Mouse (Mus musculus) stomach, adult 2 months (tissue): ENCODE data around the gene Psmb9. TPM values are rescaled to one million over a fixed set of nuclear protein-coding genes. Genes with fewer than 3 reads are reported as not detected.

ENCODE experiments used
- polyA plus RNA-seq: library from polyadenylated mRNA; depleted of rRNA; stranded (reverse); fragments of >200 nt; gene quantifications from 2 replicates; pipeline ENCODE4 v1.2.3, GENCODE M21; 2012; rRNA removed

Psmb9 gene
- polyA plus RNA-seq: 13.9 and 19.6 TPM in 2 replicates

GRCm38 (mm10) chr17:34187261-34187916 is at the start of gene Psmb9, which contains the start of gene Tap1:
Gene Psmb9, minus strand, starts transcription at chr17:34187764.
Gene Tap1, plus strand, starts transcription at chr17:34187553.

DNA sequence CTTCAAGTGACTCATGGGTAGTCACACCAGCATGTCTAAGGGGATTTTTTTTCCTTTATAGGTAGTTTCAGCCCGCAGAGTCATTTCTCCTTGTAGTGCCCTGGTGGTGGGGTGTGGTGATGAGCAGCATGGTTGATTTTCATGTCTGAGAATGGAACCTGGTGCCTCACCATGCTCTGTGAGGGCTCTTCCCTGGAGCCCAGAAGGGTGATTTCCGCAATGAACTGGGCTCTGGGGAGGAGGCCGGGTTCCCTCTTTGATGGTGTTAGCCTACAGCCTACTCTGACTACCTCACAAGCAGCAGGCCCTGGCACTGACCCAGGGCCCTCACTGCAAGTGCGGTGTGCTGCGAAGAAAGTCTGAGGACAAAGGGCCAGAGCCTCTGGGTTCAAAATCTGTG is 15.9 kb upstream of the Psmb9 start, which contains the start of gene Tap2:
TSS of gene Tap2 (plus strand) at position 84 of the 400 bp plus-strand sequence.

GRCm38 (mm10) chr17:34196941-34197894 is 9.7 kb upstream of the Psmb9 start, which contains the start of gene Psmb8:
Gene Psmb8, plus strand, starts transcription at chr17:34197721.

DNA sequence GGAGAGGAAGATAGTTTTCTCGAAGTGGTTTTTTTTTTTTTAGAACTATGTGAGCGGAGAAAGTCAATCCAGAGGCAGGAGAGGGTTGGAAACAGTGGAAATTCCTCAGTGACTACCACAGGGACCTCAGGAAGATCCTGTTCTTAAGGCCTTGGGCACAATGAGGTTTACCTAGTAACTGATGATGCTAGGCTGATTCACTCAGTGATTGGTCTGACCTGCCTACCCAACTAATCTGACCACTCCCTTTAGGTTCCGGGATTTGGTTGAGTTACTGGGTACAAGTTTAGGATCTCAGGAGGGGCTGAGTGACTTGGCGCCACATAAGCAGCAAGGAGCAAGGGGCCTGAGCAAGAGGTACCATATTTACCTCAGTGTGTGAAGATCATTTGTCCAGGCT is 34.6 kb downstream of the Psmb9 start, which contains the start of gene H2-DMb1:
TSS of gene H2-DMb1 (plus strand) at position 150 of the 400 bp plus-strand sequence.

GRCm38 (mm10) chr17:34143033-34143432 is 44.5 kb downstream of the Psmb9 start, which contains the start of gene H2-DMb2:
Gene H2-DMb2, plus strand, starts transcription at chr17:34143307.

Other genes starting within 250 kb of the Psmb9 start
- gene Pfdn6, start 247.4 kb downstream of the Psmb9 start, polyA plus RNA-seq: 5.2 and 6.8 TPM in 2 replicates
- 8.8 and 11.1 TPM in 2 replicates for gene Wdr46, start 247.1 kb downstream of the Psmb9 start, polyA plus RNA-seq
- gene B3galt4, start 236.3 kb downstream of the Psmb9 start, polyA plus RNA-seq: 16.9 and 20.2 TPM in 2 replicates
- gene Vps52, start 232.0 kb downstream of the Psmb9 start, polyA plus RNA-seq: 30.6 and 32.9 TPM in 2 replicates
- 111 and 142 TPM in 2 replicates for gene Rps18, start 231.8 kb downstream of the Psmb9 start, polyA plus RNA-seq
- gene H2-K1, start 187.4 kb downstream of the Psmb9 start, polyA plus RNA-seq: 1,329 and 1,533 TPM in 2 replicates
- gene Ring1, start 163.1 kb downstream of the Psmb9 start, polyA plus RNA-seq: 16.2 and 20.2 TPM in 2 replicates
- gene H2-Ke6, start 159.7 kb downstream of the Psmb9 start, polyA plus RNA-seq: 42.2 and 91.2 TPM in 2 replicates
- gene Slc39a7, start 156.1 kb downstream of the Psmb9 start, polyA plus RNA-seq: 101 and 145 TPM in 2 replicates
- gene Rxrb, start 156.0 kb downstream of the Psmb9 start, polyA plus RNA-seq: 41.3 and 55.6 TPM in 2 replicates
- gene Col11a2, start 148.3 kb downstream of the Psmb9 start, polyA plus RNA-seq: 1.1 and 2.3 TPM in 2 replicates
- 0.70 and 4.2 TPM in 2 replicates for gene H2-Oa, start 95.4 kb downstream of the Psmb9 start, polyA plus RNA-seq
- 11.1 and 18.4 TPM in 2 replicates for gene H2-DMa, start 68.2 kb downstream of the Psmb9 start, polyA plus RNA-seq
- gene Brd2, start 65.1 kb downstream of the Psmb9 start, polyA plus RNA-seq: 49.0 and 51.3 TPM in 2 replicates
- gene H2-DMb2, start 44.5 kb downstream of the Psmb9 start, polyA plus RNA-seq: 1.7 and 3.5 TPM in 2 replicates
- 15.8 and 34.6 TPM in 2 replicates for gene H2-DMb1, start 34.7 kb downstream of the Psmb9 start, polyA plus RNA-seq
- gene Tap1, start 211 bp downstream of the Psmb9 start, polyA plus RNA-seq: 9.8 and 12.1 TPM in 2 replicates
- 12.2 and 14.1 TPM in 2 replicates for gene Psmb8, start 10.0 kb upstream of the Psmb9 start, polyA plus RNA-seq
- 13.4 and 13.7 TPM in 2 replicates for gene Tap2, start 15.8 kb upstream of the Psmb9 start, polyA plus RNA-seq
- 0.40 and 0.88 TPM in 2 replicates for gene H2-Ob, start 51.1 kb upstream of the Psmb9 start, polyA plus RNA-seq
- gene H2-Ab1, start 69.9 kb upstream of the Psmb9 start, polyA plus RNA-seq: 153 and 391 TPM in 2 replicates
- 56.6 and 93.6 TPM in 2 replicates for gene H2-Aa, start 100.1 kb upstream of the Psmb9 start, polyA plus RNA-seq
- 28.3 and 43.9 TPM in 2 replicates for gene H2-Eb1, start 118.1 kb upstream of the Psmb9 start, polyA plus RNA-seq
- gene H2-Eb2, start 137.9 kb upstream of the Psmb9 start, polyA plus RNA-seq: not detected in 2 replicates
- 0.03 and 0.19 TPM in 2 replicates for gene Btnl2, start 167.1 kb upstream of the Psmb9 start, polyA plus RNA-seq
- gene Btnl1, start 189.4 kb upstream of the Psmb9 start, polyA plus RNA-seq: 0.12 TPM in 1 of 2 replicates, not detected in the other
- 0.17 TPM in 1 of 2 replicates, not detected in the other for gene BC051142, start 211.1 kb upstream of the Psmb9 start, polyA plus RNA-seq